Mouse (Mus musculus) bone marrow macrophage, adult 2 months (primary cell): Measurements from ENCODE around the gene Ispd.

ENCODE experiments used
- CTCF ChIP-seq: IDR thresholded peaks from 2 replicates; pipeline ENCODE4 v1.5.1; 2012; ENCODE audit warnings: low read depth, mild to moderate bottlenecking, low read length, moderate library complexity
- POLR2A ChIP-seq: IDR thresholded peaks from 2 replicates; pipeline ENCODE4 v1.6.1; 2012; ENCODE audit warnings: mild to moderate bottlenecking, low read depth, low read length, borderline replicate concordance

- TF ChIP-seq CTCF = no peak
- TF ChIP-seq POLR2A = no peak
These were observed 151.3 kb downstream of the Ispd start for GRCm38 (mm10) chr12:36532525-36532924.
